Mouse (Mus musculus): ENCODE measurements around the gene Tmem207. TPM values are rescaled to one million over a fixed set of nuclear protein-coding genes. Genes with fewer than 3 reads are reported as not detected.

Gene Tmem207
- polyA plus RNA-seq, 1 experiment = not detected

- H3ac ChIP-seq (ENCODE audit: control insufficient read depth, insufficient read length, low read depth) = no peak overlapping the region
- H3K4me3 ChIP-seq (ENCODE audit: insufficient read depth, poor library complexity, severe bottlenecking) = no peak overlapping the region
- no peaks in the 10 kb centered on the region for H3K36me3 ChIP-seq (ENCODE audit: control insufficient read depth, insufficient read depth)
- H3K79me3 ChIP-seq (ENCODE audit: low read depth) = no peaks in the 10 kb centered on the region
- H3K27me3 ChIP-seq (ENCODE audit: control insufficient read depth, insufficient read depth, insufficient read length) = no peaks in the 10 kb centered on the region
- TF ChIP-seq USF1 (IDR thresholded peaks at IDR 0.05; ENCODE audit: low read depth) = no peak
- no peak for TF ChIP-seq MAX (IDR thresholded peaks at IDR 0.05)
- no peaks in the 10 kb centered on the region for H3K79me2 ChIP-seq (ENCODE audit: control insufficient read depth, insufficient read depth)
Observed at GRCm38 (mm10) chr16:26558797-26559196, 32.2 kb upstream of the Tmem207 start.

DNA sequence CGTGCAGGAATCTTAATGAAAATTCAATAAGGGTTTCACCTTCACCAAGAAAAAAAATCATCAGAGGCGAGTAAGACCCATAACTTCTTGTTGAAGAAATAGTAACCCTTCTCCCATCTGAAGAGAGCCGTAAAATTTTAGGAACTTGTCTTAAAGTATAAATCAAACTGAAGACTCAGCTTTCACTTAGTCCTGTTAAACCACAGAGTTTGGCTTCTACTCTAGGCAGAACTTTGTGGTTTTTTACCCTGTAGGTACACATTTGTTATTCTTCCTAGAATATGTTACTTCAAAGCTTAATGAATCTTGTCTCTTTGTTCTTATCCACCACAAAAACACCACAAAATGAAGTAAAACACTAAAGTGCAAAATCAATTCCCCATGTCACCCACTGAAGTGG, 25.7 kb upstream of the Tmem207 start:
- no peak for TF ChIP-seq MYOD1 (IDR thresholded peaks at IDR 0.05; ENCODE audit: control insufficient read depth, insufficient read length, low read depth)
- TF ChIP-seq MAX (IDR thresholded peaks at IDR 0.05) = no peak
- TF ChIP-seq CTCF (IDR thresholded peaks at IDR 0.05; ENCODE audit: control insufficient read depth, insufficient read depth, insufficient read length) = no peak
- no peak for TF ChIP-seq MYOG (IDR thresholded peaks at IDR 0.05; ENCODE audit: control insufficient read depth, extremely low read depth, insufficient read length)
- TF ChIP-seq USF1 (IDR thresholded peaks at IDR 0.05; ENCODE audit: low read depth) = no peak
- TF ChIP-seq CEBPB (IDR thresholded peaks at IDR 0.05; ENCODE audit: low read depth) = no peak
- no peak for TF ChIP-seq FOSL1 (IDR thresholded peaks at IDR 0.05; ENCODE audit: insufficient read depth, low read length, poor library complexity, severe bottlenecking)
- Histone ChIP-seq H3K79me3 (ENCODE audit: low read depth) (no peaks in the 10 kb centered on the region), H3K36me3 (ENCODE audit: control insufficient read depth, insufficient read depth) (no peaks in the 10 kb centered on the region), H3ac (ENCODE audit: control insufficient read depth, insufficient read length, low read depth) (no peak overlapping the region), H3K27me3 (ENCODE audit: control insufficient read depth, insufficient read depth, insufficient read length) (no peaks in the 10 kb centered on the region), H3K4me3 (ENCODE audit: insufficient read depth, poor library complexity, severe bottlenecking) (no peak overlapping the region), H3K79me2 (ENCODE audit: control insufficient read depth, insufficient read depth) (no peaks in the 10 kb centered on the region)

- H3K4me3 ChIP-seq (ENCODE audit: insufficient read depth, poor library complexity, severe bottlenecking) = no peak overlapping the region
- H3K27me3 ChIP-seq (ENCODE audit: control insufficient read depth, insufficient read depth, insufficient read length) = no peaks in the 10 kb centered on the region
- no peaks in the 10 kb centered on the region for H3K79me2 ChIP-seq (ENCODE audit: control insufficient read depth, insufficient read depth)
- TF ChIP-seq CTCF (IDR thresholded peaks at IDR 0.05; ENCODE audit: control insufficient read depth, insufficient read depth, insufficient read length) (no peak), CEBPB (IDR thresholded peaks at IDR 0.05; ENCODE audit: low read depth) (no peak), MAX (IDR thresholded peaks at IDR 0.05) (no peak)
- no peak overlapping the region for H3ac ChIP-seq (ENCODE audit: control insufficient read depth, insufficient read length, low read depth)
- H3K36me3 ChIP-seq (ENCODE audit: control insufficient read depth, insufficient read depth) = no peaks in the 10 kb centered on the region
- no peaks in the 10 kb centered on the region for H3K79me3 ChIP-seq (ENCODE audit: low read depth)
Observed at GRCm38 (mm10) chr16:26549221-26549620, 22.7 kb upstream of the Tmem207 start.

- H3K79me2 ChIP-seq (ENCODE audit: control insufficient read depth, insufficient read depth) = no peaks in the 10 kb centered on the region
- no peak overlapping the region for H3K4me3 ChIP-seq (ENCODE audit: insufficient read depth, poor library complexity, severe bottlenecking)
- H3K36me3 ChIP-seq (ENCODE audit: control insufficient read depth, insufficient read depth) = no peaks in the 10 kb centered on the region
- no peaks in the 10 kb centered on the region for H3K79me3 ChIP-seq (ENCODE audit: low read depth)
- TF ChIP-seq CEBPB (IDR thresholded peaks at IDR 0.05; ENCODE audit: low read depth) (no peak), USF1 (IDR thresholded peaks at IDR 0.05; ENCODE audit: low read depth) (no peak), CTCF (IDR thresholded peaks at IDR 0.05; ENCODE audit: control insufficient read depth, insufficient read depth, insufficient read length) (no peak), FOSL1 (IDR thresholded peaks at IDR 0.05; ENCODE audit: insufficient read depth, low read length, poor library complexity, severe bottlenecking) (no peak), MYOD1 (IDR thresholded peaks at IDR 0.05; ENCODE audit: control insufficient read depth, insufficient read length, low read depth) (no peak), MYOG (IDR thresholded peaks at IDR 0.05; ENCODE audit: control insufficient read depth, extremely low read depth, insufficient read length) (no peak), MAX (IDR thresholded peaks at IDR 0.05) (no peak)
- H3ac ChIP-seq (ENCODE audit: control insufficient read depth, insufficient read length, low read depth) = no peak overlapping the region
- no peaks in the 10 kb centered on the region for H3K27me3 ChIP-seq (ENCODE audit: control insufficient read depth, insufficient read depth, insufficient read length)
Observed at GRCm38 (mm10) chr16:26546879-26547206, 20.3 kb upstream of the Tmem207 start.

DNA sequence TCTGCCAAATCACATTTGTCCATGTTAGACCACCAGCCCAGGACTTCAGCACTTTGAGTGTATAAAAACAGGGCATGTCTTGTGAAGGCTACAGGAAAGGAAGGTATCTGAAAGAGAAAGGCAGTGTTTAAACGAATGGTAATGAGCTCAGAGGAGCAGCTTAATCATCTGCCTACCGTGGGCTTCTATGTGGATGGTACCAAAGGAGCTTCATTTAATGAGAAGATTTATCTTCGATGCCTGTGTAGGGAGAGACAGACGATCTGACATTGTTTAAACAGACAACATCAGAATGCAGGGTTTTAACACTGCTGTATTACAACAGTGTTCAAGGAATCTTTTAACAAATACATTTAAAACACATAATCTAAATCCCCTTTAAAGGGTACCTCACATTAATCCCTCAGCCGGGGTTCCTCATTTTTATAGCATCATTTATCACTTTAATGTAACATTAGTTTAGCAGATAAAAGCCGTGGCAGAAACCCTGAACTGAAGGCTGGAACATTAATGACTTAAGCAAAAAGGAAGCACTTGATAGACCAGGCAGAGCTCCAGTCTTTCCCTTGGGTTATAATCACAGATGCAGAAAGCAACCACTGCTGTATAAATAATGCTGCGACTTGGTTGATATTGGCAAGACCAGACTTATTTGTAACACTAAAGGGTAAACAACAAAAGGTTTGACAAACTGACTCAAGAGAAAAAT, 19.8 kb upstream of the Tmem207 start:
- Histone ChIP-seq H3K27me3 (ENCODE audit: control insufficient read depth, insufficient read depth, insufficient read length) (no peaks in the 10 kb centered on the region), H3K79me3 (ENCODE audit: low read depth) (no peaks in the 10 kb centered on the region), H3K79me2 (ENCODE audit: control insufficient read depth, insufficient read depth) (no peaks in the 10 kb centered on the region), H3ac (ENCODE audit: control insufficient read depth, insufficient read length, low read depth) (no peak overlapping the region), H3K4me3 (ENCODE audit: insufficient read depth, poor library complexity, severe bottlenecking) (no peak overlapping the region), H3K36me3 (ENCODE audit: control insufficient read depth, insufficient read depth) (no peaks in the 10 kb centered on the region)
- no peak for TF ChIP-seq MAX (IDR thresholded peaks at IDR 0.05)
- no peak for TF ChIP-seq CEBPB (IDR thresholded peaks at IDR 0.05; ENCODE audit: low read depth)
- no peak for TF ChIP-seq MYOG (IDR thresholded peaks at IDR 0.05; ENCODE audit: control insufficient read depth, extremely low read depth, insufficient read length)
- TF ChIP-seq FOSL1 (IDR thresholded peaks at IDR 0.05; ENCODE audit: insufficient read depth, low read length, poor library complexity, severe bottlenecking) = no peak
- no peak for TF ChIP-seq USF1 (IDR thresholded peaks at IDR 0.05; ENCODE audit: low read depth)
- TF ChIP-seq CTCF (IDR thresholded peaks at IDR 0.05; ENCODE audit: control insufficient read depth, insufficient read depth, insufficient read length) = no peak
- no peak for TF ChIP-seq MYOD1 (IDR thresholded peaks at IDR 0.05; ENCODE audit: control insufficient read depth, insufficient read length, low read depth)

- Histone ChIP-seq H3K79me2 (ENCODE audit: control insufficient read depth, insufficient read depth) (no peaks in the 10 kb centered on the region), H3ac (ENCODE audit: control insufficient read depth, insufficient read length, low read depth) (no peak overlapping the region)
- TF ChIP-seq USF1 (IDR thresholded peaks at IDR 0.05; ENCODE audit: low read depth) (no peak), CTCF (IDR thresholded peaks at IDR 0.05; ENCODE audit: control insufficient read depth, insufficient read depth, insufficient read length) (no peak), MAX (IDR thresholded peaks at IDR 0.05) (no peak), MYOD1 (IDR thresholded peaks at IDR 0.05; ENCODE audit: control insufficient read depth, insufficient read length, low read depth) (no peak), FOSL1 (IDR thresholded peaks at IDR 0.05; ENCODE audit: insufficient read depth, low read length, poor library complexity, severe bottlenecking) (no peak), CEBPB (IDR thresholded peaks at IDR 0.05; ENCODE audit: low read depth) (no peak), MYOG (IDR thresholded peaks at IDR 0.05; ENCODE audit: control insufficient read depth, extremely low read depth, insufficient read length) (no peak)
Observed at GRCm38 (mm10) chr16:26532287-26532686, 5.7 kb upstream of the Tmem207 start.

More at GRCm38 (mm10) chr16:26532287-26532686, 5.7 kb upstream of the Tmem207 start:
- no peaks in the 10 kb centered on the region for H3K79me3 ChIP-seq (ENCODE audit: low read depth)
- no peak overlapping the region for H3K4me3 ChIP-seq (ENCODE audit: insufficient read depth, poor library complexity, severe bottlenecking)
- H3K27me3 ChIP-seq (ENCODE audit: control insufficient read depth, insufficient read depth, insufficient read length) = no peaks in the 10 kb centered on the region
- H3K36me3 ChIP-seq (ENCODE audit: control insufficient read depth, insufficient read depth) = no peaks in the 10 kb centered on the region

Measured in C2C12 (cell line).